In the genomic region with DNA sequence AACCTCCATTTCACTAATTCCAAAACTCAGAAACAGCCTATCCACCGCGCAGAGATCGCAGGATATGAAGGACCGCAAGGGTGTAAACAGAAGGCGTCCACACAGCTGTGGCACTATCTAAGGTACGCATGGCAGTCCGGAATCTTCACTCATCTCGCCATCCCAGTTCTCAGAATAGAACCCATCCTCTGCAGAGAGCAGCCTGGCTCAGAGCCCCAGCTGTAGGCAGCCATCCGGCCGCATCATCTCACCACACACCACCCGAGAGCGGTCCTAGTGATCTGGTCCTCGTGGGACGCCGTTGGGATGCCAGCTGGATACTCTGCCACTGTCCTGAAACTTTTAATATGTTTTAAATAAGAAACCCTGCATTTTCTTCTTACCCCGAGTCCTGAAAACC, we compare ENCODE assay signal across 17 mouse cellular contexts.
"Had no signal": no experiment of that assay in that cellular context is flagged by ENCODE, and none has a peak within 500 bp of the region (broad histone marks: within the 10 kb centered on the region; RNA-seq: fewer than 3 reads in every experiment).

No protein-coding gene starts in this region.

- H3K4me3 ChIP-seq: intestine, embryonic 15.5 days; layer of hippocampus, adult 2 months; limb, embryonic 12.5 days; liver, embryonic 13.5 days; lung, embryonic 15.5 days; midbrain, embryonic 12.5 days; neural tube, embryonic 13.5 days had no signal

- DNase-seq: kidney, adult 18-20 months; kidney, postnatal 10 days; kidney, postnatal 4 days; liver; liver, embryonic 13.5 days; liver, postnatal 0 days; lung, postnatal 14 days; thymus, postnatal 36 days had no signal

- H3K27me3 ChIP-seq: intestine, embryonic 15.5 days; limb, embryonic 12.5 days; liver, embryonic 13.5 days; lung, embryonic 15.5 days; midbrain, embryonic 12.5 days; neural tube, embryonic 13.5 days had no signal

- H3K9ac ChIP-seq: intestine, embryonic 15.5 days; limb, embryonic 12.5 days; liver, embryonic 13.5 days; liver, postnatal 0 days; lung, embryonic 15.5 days; midbrain, embryonic 12.5 days; neural tube, embryonic 13.5 days had no signal

- H3K27ac ChIP-seq: intestine, embryonic 15.5 days; layer of hippocampus, adult 2 months; limb, embryonic 12.5 days; liver, embryonic 13.5 days; lung, embryonic 15.5 days; macrophage; midbrain, embryonic 12.5 days; neural tube, embryonic 13.5 days; stomach, postnatal 0 days had no signal

- ATAC-seq: intestine, embryonic 15.5 days; liver, postnatal 0 days; midbrain, embryonic 16.5 days had no signal

- H3K4me2 ChIP-seq: intestine, embryonic 15.5 days; limb, embryonic 12.5 days; liver, embryonic 13.5 days; lung, embryonic 15.5 days; midbrain, embryonic 12.5 days; neural tube, embryonic 13.5 days had no signal

- H3K4me1 ChIP-seq: intestine, embryonic 15.5 days; liver, embryonic 13.5 days; midbrain, embryonic 12.5 days had no signal

- H3K36me3 ChIP-seq: intestine, embryonic 15.5 days; liver, embryonic 13.5 days; lung, embryonic 15.5 days; midbrain, embryonic 12.5 days; neural tube, embryonic 13.5 days had no signal

- H3K9me3 ChIP-seq: intestine, embryonic 15.5 days; limb, embryonic 12.5 days; liver, embryonic 13.5 days; lung, embryonic 15.5 days; midbrain, embryonic 12.5 days; neural tube, embryonic 13.5 days had no signal
